Mouse (Mus musculus): ENCODE measurements around the gene Rph3a. TPM values are rescaled to one million over a fixed set of nuclear protein-coding genes. Genes with fewer than 3 reads are reported as not detected.

The Rph3a gene
- total and polyA plus RNA-seq, 3 experiments: not detected

GRCm38 (mm10) chr5:120890991-120891390 is 118.9 kb downstream of the Rph3a start:
- TF ChIP-seq MYC (IDR thresholded peaks at IDR 0.05; ENCODE audit: low read depth, low read length) (no peak), MXI1 (IDR thresholded peaks at IDR 0.05; ENCODE audit: low read depth, low read length) (no peak), MAX (IDR thresholded peaks at IDR 0.05; ENCODE audit: low read length) (no peak), ZMIZ1 (IDR thresholded peaks at IDR 0.05; ENCODE audit: low read depth, low read length) (no peak), JUN (IDR thresholded peaks at IDR 0.05; ENCODE audit: insufficient read depth, low read depth, low read length) (no peak), ZC3H11A (IDR thresholded peaks at IDR 0.05; ENCODE audit: low read depth, low read length) (no peak), SIN3A (IDR thresholded peaks at IDR 0.05; ENCODE audit: low read length) (no peak), KAT2A (IDR thresholded peaks at IDR 0.05; ENCODE audit: insufficient replicate concordance, low read length) (no peak), NRF1 (IDR thresholded peaks at IDR 0.05; ENCODE audit: low read depth, low read length) (no peak), MAZ (IDR thresholded peaks at IDR 0.05; ENCODE audit: low read depth, low read length) (no peak), ETS1 (conservative IDR thresholded peaks at IDR 0.05; ENCODE audit: low read depth, low read length) (no peak), CHD2 (IDR thresholded peaks at IDR 0.05; ENCODE audit: low read length) (no peak), EP300 (IDR thresholded peaks at IDR 0.05; ENCODE audit: low read length) (no peak), CTCF (conservative IDR thresholded peaks at IDR 0.05 in 1 of 2, IDR thresholded peaks at IDR 0.05 in 1 of 2; ENCODE audit: low read depth in 2 of 2, low read length in 2 of 2) (no peak), MAFK (IDR thresholded peaks at IDR 0.05; ENCODE audit: insufficient replicate concordance, low read length) (no peak), PAX5 (IDR thresholded peaks at IDR 0.05; ENCODE audit: low read length) (no peak), RCOR1 (conservative IDR thresholded peaks at IDR 0.05; ENCODE audit: low read depth, low read length) (no peak), CHD1 (IDR thresholded peaks at IDR 0.05; ENCODE audit: low read depth, low read length) (no peak), POLR2A (IDR thresholded peaks at IDR 0.05; ENCODE audit: low read depth, low read length) (no peak)
- Histone ChIP-seq H3K79me2 (replicated peaks; ENCODE audit: control insufficient read depth, extremely low read depth, insufficient read depth, poor library complexity, severe bottlenecking) (no peaks in the 10 kb centered on the region), H3K4me2 (ENCODE audit: insufficient read depth, low read depth, poor library complexity, severe bottlenecking) (no peak overlapping the region), H3K36me3 (replicated peaks in 1 of 2; ENCODE audit: control insufficient read depth in 1 of 2, insufficient read depth in 1 of 2, low read length in 1 of 2) (no peaks in the 10 kb centered on the region), H3K27ac (ENCODE audit: insufficient read depth, low read depth) (no peak overlapping the region), H3K9ac (ENCODE audit: insufficient read depth, low read depth) (no peak overlapping the region), H3K27me3 (replicated peaks) (peaks cover 4% of the 10 kb centered on the region), H3K4me3 (replicated peaks in 1 of 3; ENCODE audit: low read depth in 2 of 3, low read length in 2 of 3, poor library complexity in 1 of 3) (no peak overlapping the region), H3K9me3 (replicated peaks; ENCODE audit: low read length) (peaks cover 8% of the 10 kb centered on the region), H3K4me1 (ENCODE audit: control insufficient read depth in 1 of 2, insufficient read depth in 2 of 2) (no peaks in the 10 kb centered on the region)
- in situ Hi-C loops (cut with MboI; ENCODE audit: low pct_ligation_motif_present, low pct_unique_long_range_greater_than_20kb, low sequenced_read_pairs) (no loop called here), dilution Hi-C loops (cut with MboI; ENCODE audit: extremely low pct_ligation_motif_present, extremely low pct_unique_long_range_greater_than_20kb, low sequenced_read_pairs) (no loop called here)
- no peak for DNase-seq (ENCODE audit: extremely low read depth)

Other genes starting within 250 kb of the Rph3a start
- gene Oas3, start 232.4 kb downstream of the Rph3a start, total RNA-seq (2012; rRNA removed): 0.13 and 0.30 TPM in 2 replicates
- gene Oas3, start 232.4 kb downstream of the Rph3a start, total RNA-seq (2014; rRNA removed): not detected in 2 replicates
- gene Oas3, start 232.4 kb downstream of the Rph3a start, polyA plus RNA-seq (2012; ENCODE audit: insufficient read length, low read depth): 0.05 TPM in 1 of 2 replicates, not detected in the other
- not detected in 2 replicates for gene Oas1e, start 214.6 kb downstream of the Rph3a start, total RNA-seq (2012; rRNA removed)
- gene Oas1e, start 214.6 kb downstream of the Rph3a start, total RNA-seq (2014; rRNA removed): not detected in 2 replicates
- gene Oas1e, start 214.6 kb downstream of the Rph3a start, polyA plus RNA-seq (2012; ENCODE audit: insufficient read length, low read depth): not detected in 2 replicates
- gene Oas1c, start 197.6 kb downstream of the Rph3a start, total RNA-seq (2012; rRNA removed): 1.6 and 1.7 TPM in 2 replicates
- 3.6 TPM in 2 replicates for gene Oas1c, start 197.6 kb downstream of the Rph3a start, total RNA-seq (2014; rRNA removed)
- 3.6 and 4.7 TPM in 2 replicates for gene Oas1c, start 197.6 kb downstream of the Rph3a start, polyA plus RNA-seq (2012; ENCODE audit: insufficient read length, low read depth)
- gene Oas1f, start 162.7 kb downstream of the Rph3a start, total RNA-seq (2012; rRNA removed): not detected in 2 replicates
- not detected in 2 replicates for gene Oas1f, start 162.7 kb downstream of the Rph3a start, total RNA-seq (2014; rRNA removed)
- not detected in 2 replicates for gene Oas1f, start 162.7 kb downstream of the Rph3a start, polyA plus RNA-seq (2012; ENCODE audit: insufficient read length, low read depth)
- not detected in 2 replicates for gene Oas1h, start 148.7 kb downstream of the Rph3a start, total RNA-seq (2012; rRNA removed)
- not detected in 2 replicates for gene Oas1h, start 148.7 kb downstream of the Rph3a start, total RNA-seq (2014; rRNA removed)
- not detected in 2 replicates for gene Oas1h, start 148.7 kb downstream of the Rph3a start, polyA plus RNA-seq (2012; ENCODE audit: insufficient read length, low read depth)
- gene Oas1g, start 122.5 kb downstream of the Rph3a start, total RNA-seq (2012; rRNA removed): 0.17 TPM in 1 of 2 replicates, not detected in the other
- 0.19 TPM in 1 of 2 replicates, not detected in the other for gene Oas1g, start 122.5 kb downstream of the Rph3a start, total RNA-seq (2014; rRNA removed)
- gene Oas1g, start 122.5 kb downstream of the Rph3a start, polyA plus RNA-seq (2012; ENCODE audit: insufficient read length, low read depth): not detected in 2 replicates
- 2.6 and 2.7 TPM in 2 replicates for gene Oas1a, start 102.6 kb downstream of the Rph3a start, total RNA-seq (2012; rRNA removed)
- gene Oas1a, start 102.6 kb downstream of the Rph3a start, total RNA-seq (2014; rRNA removed): 1.6 and 1.7 TPM in 2 replicates
- 1.1 and 1.3 TPM in 2 replicates for gene Oas1a, start 102.6 kb downstream of the Rph3a start, polyA plus RNA-seq (2012; ENCODE audit: insufficient read length, low read depth)
- gene Oas1d, start 95.6 kb downstream of the Rph3a start, total RNA-seq (2012; rRNA removed): not detected in 2 replicates
- not detected in 2 replicates for gene Oas1d, start 95.6 kb downstream of the Rph3a start, total RNA-seq (2014; rRNA removed)
- gene Oas1d, start 95.6 kb downstream of the Rph3a start, polyA plus RNA-seq (2012; ENCODE audit: insufficient read length, low read depth): not detected in 2 replicates
- 44.6 and 52.2 TPM in 2 replicates for gene Ptpn11, start 181.3 kb upstream of the Rph3a start, total RNA-seq (2012; rRNA removed)
- 29.4 and 33.2 TPM in 2 replicates for gene Ptpn11, start 181.3 kb upstream of the Rph3a start, total RNA-seq (2014; rRNA removed)
- gene Ptpn11, start 181.3 kb upstream of the Rph3a start, polyA plus RNA-seq (2012; ENCODE audit: insufficient read length, low read depth): 62.1 and 62.8 TPM in 2 replicates
- gene Rpl6, start 194.4 kb upstream of the Rph3a start, total RNA-seq (2012; rRNA removed): 2,694 and 2,801 TPM in 2 replicates
- gene Rpl6, start 194.4 kb upstream of the Rph3a start, total RNA-seq (2014; rRNA removed): 2,433 and 2,576 TPM in 2 replicates
- 2,607 and 2,835 TPM in 2 replicates for gene Rpl6, start 194.4 kb upstream of the Rph3a start, polyA plus RNA-seq (2012; ENCODE audit: insufficient read length, low read depth)
- gene Hectd4, start 210.1 kb upstream of the Rph3a start, total RNA-seq (2012; rRNA removed): 6.8 and 7.8 TPM in 2 replicates
- 0.89 and 2.1 TPM in 2 replicates for gene Hectd4, start 210.1 kb upstream of the Rph3a start, total RNA-seq (2014; rRNA removed)
- gene Hectd4, start 210.1 kb upstream of the Rph3a start, polyA plus RNA-seq (2012; ENCODE audit: insufficient read length, low read depth): 4.3 and 6.0 TPM in 2 replicates

All from CH12.LX (cell line).